Mouse (Mus musculus) small intestine, adult 2 months (tissue): ENCODE data around the gene St6galnac3. TPM values are rescaled to one million over a fixed set of nuclear protein-coding genes. Genes with fewer than 3 reads are reported as not detected.

Experiments
- H3K27ac ChIP-seq: fragments of 200-500 bp; 2 replicates; pipeline ENCODE4 v1.5.1; 2012; ENCODE audit warnings: low read depth, low read length, control low read depth, inconsistent platforms; ENCODE audit not compliant: insufficient read depth
- H3K27me3 ChIP-seq: fragments of 200-500 bp; 2 replicates; pipeline ENCODE4 v1.6.1; 2012; ENCODE audit warnings: mild to moderate bottlenecking, moderate library complexity, low read length, inconsistent platforms; ENCODE audit not compliant: control insufficient read depth, insufficient read depth
- H3K36me3 ChIP-seq: fragments of 200-500 bp; 2 replicates; pipeline ENCODE4 v1.6.1; 2012; ENCODE audit warnings: mild to moderate bottlenecking, low read length, control low read depth, inconsistent platforms; ENCODE audit not compliant: control insufficient read depth, insufficient read depth
- H3K4me1 ChIP-seq: fragments of 200-500 bp; 2 replicates; pipeline ENCODE4 v1.6.1; 2012; ENCODE audit warnings: low read length, inconsistent platforms, mixed read lengths; ENCODE audit not compliant: control insufficient read depth, insufficient read depth, insufficient read length
- H3K4me3 ChIP-seq: fragments of 200-500 bp; 2 replicates; pipeline ENCODE4 v1.5.1; 2012; ENCODE audit warnings: low read depth, mild to moderate bottlenecking, control low read depth, inconsistent platforms, low read length, moderate library complexity
- CTCF ChIP-seq: fragments of 200-500 bp; IDR thresholded peaks from 2 replicates; pipeline ENCODE4 v1.5.1; 2012; ENCODE audit warnings: low read depth, mild to moderate bottlenecking, control low read depth, inconsistent platforms, low read length, moderate library complexity, mixed read lengths; ENCODE audit not compliant: insufficient replicate concordance, insufficient read length; ENCODE audit errors: extremely low read depth
- POLR2A ChIP-seq: fragments of 200-500 bp; IDR thresholded peaks from 2 replicates; pipeline ENCODE4 v1.6.1; 2012; ENCODE audit warnings: low read depth, mild to moderate bottlenecking, control low read depth, inconsistent platforms, low read length, moderate library complexity
- WGBS: fragments of 180-500 bp; shearing (Covaris S2); methylation state at CpG from one replicate; pipeline ENCODE4 v1.1.7; 2018; 5-methylcytosine and 5-hydroxymethylcytosine counted together
- polyA plus RNA-seq: library from polyadenylated mRNA; depleted of rRNA; stranded (reverse); fragments of >200 nt; gene quantifications from 2 replicates; pipeline ENCODE4 v1.2.3, GENCODE M21; 2012

The St6galnac3 gene
- polyA plus RNA-seq, 1 experiment: 1.1 TPM

- no peaks in the 10 kb centered on the region for H3K36me3 ChIP-seq
- 75% methylated on average over 2 of the region's 2 CpGs for WGBS
- no peaks in the 10 kb centered on the region for H3K27me3 ChIP-seq
- H3K4me1 ChIP-seq: no peaks in the 10 kb centered on the region
- no peak for TF ChIP-seq POLR2A
- no peak for TF ChIP-seq CTCF
- no peak overlapping the region for H3K4me3 ChIP-seq
- no peak overlapping the region for H3K27ac ChIP-seq
Observed at GRCm38 (mm10) chr3:153508592-153508991, 216.4 kb downstream of the St6galnac3 start.

DNA sequence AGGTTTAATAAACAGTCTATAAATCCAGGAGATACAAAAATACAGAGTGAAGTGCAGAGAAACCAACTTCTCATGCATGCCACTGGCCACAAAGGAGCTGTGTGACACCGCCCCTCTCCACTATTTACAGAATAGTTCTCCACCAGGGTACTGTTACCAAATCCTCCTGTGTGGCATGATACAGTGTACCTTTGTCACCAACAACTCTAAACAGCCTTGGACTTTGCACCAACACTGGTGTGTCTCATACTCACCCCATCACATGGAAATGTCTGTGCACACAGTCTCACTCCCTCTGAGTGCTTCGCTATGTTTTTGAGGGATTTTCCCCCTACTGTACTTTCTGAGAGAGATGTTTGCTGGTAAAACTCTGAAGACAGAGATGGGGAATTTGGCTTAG lies 217.4 kb downstream of the St6galnac3 start:
- no peaks in the 10 kb centered on the region for H3K4me1 ChIP-seq
- no peak overlapping the region for H3K27ac ChIP-seq
- H3K36me3 ChIP-seq: no peaks in the 10 kb centered on the region
- H3K27me3 ChIP-seq: no peaks in the 10 kb centered on the region
- H3K4me3 ChIP-seq: no peak overlapping the region
- TF ChIP-seq POLR2A: no peak
- TF ChIP-seq CTCF: no peak
- 91% methylated on average over 2 of the region's 2 CpGs for WGBS

- Histone ChIP-seq H3K4me1 (no peaks in the 10 kb centered on the region), H3K27me3 (no peaks in the 10 kb centered on the region), H3K27ac (no peak overlapping the region), H3K36me3 (no peaks in the 10 kb centered on the region), H3K4me3 (no peak overlapping the region)
- TF ChIP-seq POLR2A: no peak
- no peak for TF ChIP-seq CTCF
- WGBS: 82% methylated on average over 4 of the region's 4 CpGs
Observed at GRCm38 (mm10) chr3:153502488-153502887, 222.5 kb downstream of the St6galnac3 start.

DNA sequence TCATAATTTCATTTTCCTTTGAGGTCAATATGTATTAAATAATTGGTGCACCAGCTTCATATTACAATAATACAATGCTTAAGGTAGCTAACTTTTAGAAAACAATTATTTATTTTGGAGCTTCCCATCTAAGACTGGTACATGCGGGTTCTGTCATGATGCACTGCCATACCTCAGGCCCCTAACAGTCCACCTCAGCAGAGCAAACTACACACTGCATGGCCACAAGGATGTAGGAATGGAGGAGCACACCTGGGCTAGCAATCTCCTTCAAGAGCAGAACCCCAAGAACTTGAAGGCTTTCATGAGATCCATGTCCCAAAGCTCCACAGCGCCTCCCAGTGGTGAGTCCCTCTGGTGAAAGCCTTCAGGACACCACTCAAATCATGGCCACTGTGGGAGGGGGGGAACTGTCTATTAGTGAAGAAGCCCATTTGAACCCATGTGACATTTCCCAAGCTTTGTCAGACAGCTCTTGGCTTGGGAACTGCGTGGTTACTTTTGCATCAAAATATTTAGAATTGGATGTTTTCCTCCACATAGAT lies 223.6 kb downstream of the St6galnac3 start:
- no peaks in the 10 kb centered on the region for H3K27me3 ChIP-seq
- H3K36me3 ChIP-seq: no peaks in the 10 kb centered on the region
- no peak overlapping the region for H3K4me3 ChIP-seq
- TF ChIP-seq POLR2A (no peak), CTCF (peak; percentile 44; the same call in 1 of the 2 replicates)
- no peaks in the 10 kb centered on the region for H3K4me1 ChIP-seq
- 64% methylated on average over 3 of the region's 3 CpGs for WGBS
- no peak overlapping the region for H3K27ac ChIP-seq

DNA sequence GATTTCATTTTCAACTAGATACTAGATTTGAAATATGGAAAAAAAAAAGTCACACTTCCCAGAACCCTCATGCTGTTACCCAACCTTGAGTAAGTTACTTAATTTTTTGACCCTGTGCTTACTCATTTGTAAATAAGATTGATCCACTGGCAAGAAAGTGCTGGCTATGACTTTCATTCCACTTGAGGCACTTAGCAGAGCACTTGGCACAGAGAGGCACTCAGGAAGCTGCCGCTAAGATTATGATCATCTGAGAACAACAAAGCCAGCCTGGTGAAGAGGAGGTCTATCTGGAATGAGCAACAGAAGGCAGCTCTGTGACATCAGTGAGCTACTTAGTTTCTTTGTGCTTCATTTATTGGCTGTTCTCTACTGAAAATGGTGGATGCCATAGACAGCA lies 232.0 kb downstream of the St6galnac3 start:
- TF ChIP-seq CTCF: no peak
- no peak for TF ChIP-seq POLR2A
- Histone ChIP-seq H3K27me3 (no peaks in the 10 kb centered on the region), H3K4me3 (no peak overlapping the region), H3K36me3 (no peaks in the 10 kb centered on the region), H3K4me1 (no peaks in the 10 kb centered on the region), H3K27ac (no peak overlapping the region)
- 64% methylated on average over 1 of the region's 1 CpGs for WGBS

- Histone ChIP-seq H3K27ac (no peak overlapping the region), H3K36me3 (no peaks in the 10 kb centered on the region), H3K4me1 (no peaks in the 10 kb centered on the region), H3K27me3 (no peaks in the 10 kb centered on the region), H3K4me3 (no peak overlapping the region)
- TF ChIP-seq CTCF (no peak), POLR2A (no peak)
- 72% methylated on average over 9 of the region's 9 CpGs for WGBS
Observed at GRCm38 (mm10) chr3:153489718-153490117, 235.3 kb downstream of the St6galnac3 start.

DNA sequence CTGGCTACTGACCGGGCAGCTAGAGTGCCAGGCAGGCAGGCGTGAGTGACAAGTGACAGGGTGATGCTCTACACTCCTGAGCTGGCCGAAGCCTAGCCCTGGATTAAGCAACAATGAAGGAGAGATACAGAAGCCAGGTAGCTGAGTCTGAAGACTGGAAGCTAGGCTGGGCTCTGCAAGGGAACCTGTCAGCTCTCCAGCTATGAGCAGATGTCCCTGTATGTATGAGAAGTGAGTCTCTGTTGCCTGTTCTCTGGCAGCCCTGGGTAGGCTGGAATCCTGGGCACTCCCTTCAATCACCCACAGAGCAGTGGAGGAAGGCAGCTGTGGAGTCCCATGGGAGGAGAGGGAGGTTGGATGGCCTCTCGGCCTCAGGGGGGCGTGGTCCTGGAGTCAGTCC lies 236.0 kb downstream of the St6galnac3 start:
- WGBS: 88% methylated on average over 5 of the region's 5 CpGs
- Histone ChIP-seq H3K27me3 (no peaks in the 10 kb centered on the region), H3K4me3 (no peak overlapping the region), H3K4me1 (no peaks in the 10 kb centered on the region), H3K36me3 (no peaks in the 10 kb centered on the region), H3K27ac (no peak overlapping the region)
- TF ChIP-seq POLR2A (no peak), CTCF (no peak)
